Mouse (Mus musculus) spleen, postnatal 4 days (tissue): ENCODE measurements around the gene Grm8.

Experiments
- DNase-seq, 2 experiments: peaks; one replicate each; pipeline ENCODE4 v3.0.0; 2022; ENCODE audit warnings: low spot score in 2 of 2

Gene Grm8

GRCm38 (mm10) chr6:28042339-28042738 is 92.6 kb downstream of the Grm8 start:
- no peak for DNase-seq

- DNase-seq = no peak
Measured at GRCm38 (mm10) chr6:28040815-28041214, 94.2 kb downstream of the Grm8 start.

- DNase-seq = no peak
Measured at GRCm38 (mm10) chr6:28032006-28032405, 103.0 kb downstream of the Grm8 start.

- no peak for DNase-seq
Measured at GRCm38 (mm10) chr6:28017653-28018052, 117.3 kb downstream of the Grm8 start.

- DNase-seq = no peak
Measured at GRCm38 (mm10) chr6:28007001-28007400, 128.0 kb downstream of the Grm8 start.

GRCm38 (mm10) chr6:27997250-27997649 is 137.7 kb downstream of the Grm8 start:
- no peak for DNase-seq

- no peak for DNase-seq
Measured at GRCm38 (mm10) chr6:27991241-27991640, 143.7 kb downstream of the Grm8 start.

- no peak for DNase-seq
Measured at GRCm38 (mm10) chr6:27982598-27982997, 152.4 kb downstream of the Grm8 start.

GRCm38 (mm10) chr6:27982021-27982420 is 153.0 kb downstream of the Grm8 start:
- no peak for DNase-seq

GRCm38 (mm10) chr6:27977361-27977760 is 157.6 kb downstream of the Grm8 start:
- no peak for DNase-seq

- no peak for DNase-seq
Measured at GRCm38 (mm10) chr6:27968859-27969258, 166.1 kb downstream of the Grm8 start.

GRCm38 (mm10) chr6:27967037-27967436 is 167.9 kb downstream of the Grm8 start:
- no peak for DNase-seq

- no peak for DNase-seq
Measured at GRCm38 (mm10) chr6:27965237-27965636, 169.7 kb downstream of the Grm8 start.

GRCm38 (mm10) chr6:27963887-27964286 is 171.1 kb downstream of the Grm8 start:
- DNase-seq = no peak

GRCm38 (mm10) chr6:27956278-27956857 is 178.6 kb downstream of the Grm8 start:
- no peak for DNase-seq

GRCm38 (mm10) chr6:27951433-27951832 is 183.5 kb downstream of the Grm8 start:
- no peak for DNase-seq

GRCm38 (mm10) chr6:27928058-27928457 is 206.9 kb downstream of the Grm8 start:
- DNase-seq = no peak

GRCm38 (mm10) chr6:27913281-27913680 is 221.7 kb downstream of the Grm8 start:
- no peak for DNase-seq

- no peak for DNase-seq
Measured at GRCm38 (mm10) chr6:27904358-27904757, 230.6 kb downstream of the Grm8 start.

GRCm38 (mm10) chr6:27902224-27902623 is 232.8 kb downstream of the Grm8 start:
- no peak for DNase-seq

GRCm38 (mm10) chr6:27901396-27901795 is 233.6 kb downstream of the Grm8 start:
- no peak for DNase-seq

- no peak for DNase-seq
Measured at GRCm38 (mm10) chr6:27895153-27895552, 239.8 kb downstream of the Grm8 start.

GRCm38 (mm10) chr6:27892886-27893285 is 242.1 kb downstream of the Grm8 start:
- DNase-seq = no peak

GRCm38 (mm10) chr6:27888391-27888790 is 246.6 kb downstream of the Grm8 start:
- no peak for DNase-seq
